In the genomic region with DNA sequence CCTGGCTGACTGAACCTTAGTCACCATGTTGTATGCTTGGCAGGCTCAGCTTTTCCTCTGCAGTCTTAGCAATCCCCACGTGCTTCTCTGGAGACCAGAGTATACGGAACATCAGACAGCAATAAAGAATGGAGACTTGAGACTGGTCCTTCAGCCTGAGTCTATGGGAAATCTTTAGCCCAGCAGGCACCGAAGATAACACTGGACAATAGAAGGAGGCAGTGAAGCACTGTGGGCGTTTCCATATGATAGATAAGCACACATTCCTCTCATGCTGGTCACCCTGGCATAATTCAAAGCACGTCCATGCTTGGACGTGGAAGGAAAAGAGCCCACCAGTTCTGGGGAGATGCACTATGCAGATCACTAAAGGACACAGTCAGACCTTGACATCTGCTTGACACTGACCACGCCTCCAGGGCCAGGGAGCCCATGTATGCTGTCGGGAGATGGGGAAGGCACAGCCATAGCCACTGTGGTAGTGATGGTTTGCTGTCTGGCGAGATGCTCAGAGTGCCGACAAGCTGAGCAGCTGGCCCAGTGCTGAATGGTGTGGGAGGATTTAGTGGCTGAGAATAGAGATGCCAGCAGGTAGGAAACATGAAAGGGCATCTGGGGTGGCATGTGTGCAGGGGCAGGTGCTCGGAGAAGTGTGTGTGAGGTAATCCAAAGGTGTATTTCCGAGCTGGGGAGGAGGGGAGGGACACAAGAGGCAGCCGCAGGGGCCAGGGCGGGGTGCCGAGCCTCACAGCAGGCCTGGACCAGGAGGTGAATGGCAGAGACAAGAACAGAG, we compare ENCODE assay signal across 11 mouse cellular contexts. TPM values are rescaled to one million over a fixed set of nuclear protein-coding genes. Genes with fewer than 3 reads are reported as not detected.
DNase-seq lines count a peak whose midpoint lies in the region; ATAC-seq lines count a peak whose summit lies in the region.
"Had no signal": no experiment of that assay in that cellular context is flagged by ENCODE, and none has a peak within 500 bp of the region (broad histone marks: within the 10 kb centered on the region; RNA-seq: fewer than 3 reads in every experiment).

No protein-coding gene starts in this region.

- no peak for DNase-seq in heart, adult 8-10 months (ENCODE audit: low spot score)
- no peak for DNase-seq in midbrain, embryonic 14.5 days
- DNase-seq in midbrain, embryonic 11.5 days (ENCODE audit: low spot score, missing footprints), result no peak
- peak; percentile 20 to 28 for DNase-seq in left cerebral cortex, postnatal 10 days (ENCODE audit: extremely low spot score in 1 of 2, low spot score in 2 of 2)
- DNase-seq in right cerebral cortex, postnatal 36 days (ENCODE audit: low spot score in 2 of 2), result peak; percentile 47 to 51
- DNase-seq in kidney, adult 11 months, result no peak
- DNase-seq: heart, adult 2 months; kidney, adult 9 months; thymus, postnatal 14 days had no signal

- no peaks in the 10 kb centered on the region for H3K27me3 ChIP-seq in heart, embryonic 13.5 days (replicated peaks)
- H3K27me3 ChIP-seq in midbrain, embryonic 14.5 days (ENCODE audit: control insufficient read depth, insufficient read depth, low read length), result no peaks in the 10 kb centered on the region
- H3K27me3 ChIP-seq in midbrain, embryonic 11.5 days (ENCODE audit: control insufficient read depth, insufficient read depth, low read length), result no peaks in the 10 kb centered on the region
- H3K27me3 ChIP-seq in kidney, embryonic 16.5 days (ENCODE audit: insufficient read depth, low read length), result no peaks in the 10 kb centered on the region

- no peak for ATAC-seq in heart, embryonic 13.5 days (ENCODE audit: extremely low read depth, insufficient number of reproducible peaks, low FRiP score, low TSS enrichment)
- no peak for ATAC-seq in midbrain, embryonic 14.5 days (ENCODE audit: low FRiP score, low TSS enrichment)
- no peak for ATAC-seq in midbrain, embryonic 11.5 days (ENCODE audit: low FRiP score)
- ATAC-seq in kidney, embryonic 16.5 days (ENCODE audit: low FRiP score, low TSS enrichment), result no peak

- 33% methylated on average over 15 of the region's 15 CpGs for WGBS in heart, embryonic 13.5 days
- WGBS in midbrain, embryonic 14.5 days, result 59% methylated on average over 15 of the region's 15 CpGs
- 63% methylated on average over 15 of the region's 15 CpGs for WGBS in midbrain, embryonic 11.5 days
- WGBS in kidney, embryonic 16.5 days, result 77% methylated on average over 15 of the region's 15 CpGs

- H3K9me3 ChIP-seq in heart, embryonic 13.5 days, result no peaks in the 10 kb centered on the region
- H3K9me3 ChIP-seq in midbrain, embryonic 14.5 days (ENCODE audit: control insufficient read depth, low read length), result no peaks in the 10 kb centered on the region
- H3K9me3 ChIP-seq in midbrain, embryonic 11.5 days (ENCODE audit: control insufficient read depth, low read length), result no peaks in the 10 kb centered on the region
- no peaks in the 10 kb centered on the region for H3K9me3 ChIP-seq in kidney, embryonic 16.5 days (ENCODE audit: low read length)

- peaks cover 68% of the 10 kb centered on the region for H3K4me1 ChIP-seq in heart, embryonic 13.5 days
- no peaks in the 10 kb centered on the region for H3K4me1 ChIP-seq in midbrain, embryonic 14.5 days (ENCODE audit: control insufficient read depth, insufficient read depth, low read length)
- no peaks in the 10 kb centered on the region for H3K4me1 ChIP-seq in midbrain, embryonic 11.5 days (ENCODE audit: control insufficient read depth, insufficient read depth, low read length)
- H3K4me1 ChIP-seq in kidney, embryonic 16.5 days (ENCODE audit: insufficient read depth, low read length), result no peaks in the 10 kb centered on the region; the same call in 1 of the 2 replicates

- no peak overlapping the region; the same call in 1 of the 2 replicates for H3K27ac ChIP-seq in heart, embryonic 13.5 days (replicated peaks)
- H3K27ac ChIP-seq in midbrain, embryonic 14.5 days (replicated peaks; ENCODE audit: low read depth, low read length), result no peak overlapping the region
- no peak overlapping the region for H3K27ac ChIP-seq in midbrain, embryonic 11.5 days (ENCODE audit: low read depth, low read length)
- H3K27ac ChIP-seq in kidney, embryonic 16.5 days (ENCODE audit: low read length), result no peak overlapping the region
- H3K27ac ChIP-seq: heart, adult 2 months had no signal

- intact Hi-C loops in left cerebral cortex, postnatal 10 days (cut with DNase I), result no loop called here

- no peak overlapping the region for H3K4me3 ChIP-seq in heart, embryonic 13.5 days
- no peak overlapping the region for H3K4me3 ChIP-seq in midbrain, embryonic 14.5 days (replicated peaks; ENCODE audit: low read depth, low read length)
- H3K4me3 ChIP-seq in midbrain, embryonic 11.5 days (ENCODE audit: low read depth, low read length), result no peak overlapping the region
- H3K4me3 ChIP-seq in kidney, embryonic 16.5 days (ENCODE audit: low read length), result no peak overlapping the region
- H3K4me3 ChIP-seq: heart, adult 2 months had no signal

- peak overlapping the region; percentile 35; the same call in 1 of the 2 replicates for H3K9ac ChIP-seq in heart, embryonic 13.5 days
- 0 out of 2 replicates have a peak overlapping the region, but pooled peaks have one; percentile 16 for H3K9ac ChIP-seq in midbrain, embryonic 14.5 days (replicated peaks; ENCODE audit: low read length)
- H3K9ac ChIP-seq in midbrain, embryonic 11.5 days (ENCODE audit: low read length), result no peak overlapping the region
- H3K9ac ChIP-seq in kidney, embryonic 16.5 days (replicated peaks; ENCODE audit: low read length), result no peak overlapping the region

- H3K36me3 ChIP-seq in heart, embryonic 13.5 days, result no peaks in the 10 kb centered on the region
- H3K36me3 ChIP-seq in midbrain, embryonic 14.5 days (ENCODE audit: control insufficient read depth, insufficient read depth, low read length), result 0 out of 2 replicates have a peak, but pooled peaks cover 3% of the 10 kb centered on the region
- no peaks in the 10 kb centered on the region for H3K36me3 ChIP-seq in midbrain, embryonic 11.5 days (ENCODE audit: control insufficient read depth, insufficient read depth, low read length)
- no peaks in the 10 kb centered on the region for H3K36me3 ChIP-seq in kidney, embryonic 16.5 days (ENCODE audit: insufficient read depth, low read length)

- no peak overlapping the region for H3K4me2 ChIP-seq in heart, embryonic 13.5 days
- H3K4me2 ChIP-seq in midbrain, embryonic 14.5 days (ENCODE audit: low read length), result no peak overlapping the region
- no peak overlapping the region for H3K4me2 ChIP-seq in midbrain, embryonic 11.5 days
- no peak overlapping the region for H3K4me2 ChIP-seq in kidney, embryonic 16.5 days (replicated peaks; ENCODE audit: low read depth, low read length)

RNA-seq across cellular contexts. Expression of a gene that starts 8.1 kb away (rescaled TPM):
- 4.2 and 5.2 TPM in 2 replicates for polyA plus RNA-seq in heart, embryonic 13.5 days (2015; fragmentation: Nextera tagmentation; extraction: Ambion mirVana)
- 10 to 100 TPM; 11.5 to 14.5 (median 12.6) TPM for total RNA-seq in heart, adult 8-10 months (2022)
- polyA plus RNA-seq in midbrain, embryonic 14.5 days (2014; fragmentation: Nextera tagmentation; extraction: Ambion mirVana), result 25.9 and 27.0 TPM in 2 replicates
- polyA plus RNA-seq in midbrain, embryonic 11.5 days (2014; fragmentation: Nextera tagmentation; extraction: Ambion mirVana), result 6.5 and 7.3 TPM in 2 replicates
- total RNA-seq in left cerebral cortex, postnatal 10 days (2021), result 10 to 100 TPM; 70.4 to 74.8 TPM
- 5.6 and 6.2 TPM in 2 replicates for polyA plus RNA-seq in kidney, embryonic 16.5 days (2015; fragmentation: Nextera tagmentation; extraction: Ambion mirVana)

RNA-seq across cellular contexts. Expression of a gene that starts 12.1 kb away (rescaled TPM):
- 1.9 and 2.0 TPM in 2 replicates for polyA plus RNA-seq in heart, embryonic 13.5 days (2015; fragmentation: Nextera tagmentation; extraction: Ambion mirVana)
- 1 to 10 TPM in 2 of 4 experiments, under 1 TPM in 2; 0.66 to 1.5 (median 0.89) TPM for total RNA-seq in heart, adult 8-10 months (2022)
- polyA plus RNA-seq in midbrain, embryonic 14.5 days (2014; fragmentation: Nextera tagmentation; extraction: Ambion mirVana), result 3.1 and 3.4 TPM in 2 replicates
- polyA plus RNA-seq in midbrain, embryonic 11.5 days (2014; fragmentation: Nextera tagmentation; extraction: Ambion mirVana), result 2.3 and 3.0 TPM in 2 replicates
- 10 to 100 TPM; 13.1 to 14.4 TPM for total RNA-seq in left cerebral cortex, postnatal 10 days (2021)
- polyA plus RNA-seq in kidney, embryonic 16.5 days (2015; fragmentation: Nextera tagmentation; extraction: Ambion mirVana), result 4.3 and 4.8 TPM in 2 replicates

RNA-seq across cellular contexts. Expression of a gene that starts 23.4 kb away (rescaled TPM):
- 6.2 and 7.0 TPM in 2 replicates for polyA plus RNA-seq in heart, embryonic 13.5 days (2015; fragmentation: Nextera tagmentation; extraction: Ambion mirVana)
- 1 to 10 TPM; 1.7 to 2.9 (median 2.5) TPM for total RNA-seq in heart, adult 8-10 months (2022)
- 8.0 and 9.0 TPM in 2 replicates for polyA plus RNA-seq in midbrain, embryonic 14.5 days (2014; fragmentation: Nextera tagmentation; extraction: Ambion mirVana)
- 15.1 and 16.9 TPM in 2 replicates for polyA plus RNA-seq in midbrain, embryonic 11.5 days (2014; fragmentation: Nextera tagmentation; extraction: Ambion mirVana)
- 10 to 100 TPM in 1 of 2 experiments, 1 to 10 TPM in 1; 8.9 to 10.4 TPM for total RNA-seq in left cerebral cortex, postnatal 10 days (2021)
- 12.2 and 13.4 TPM in 2 replicates for polyA plus RNA-seq in kidney, embryonic 16.5 days (2015; fragmentation: Nextera tagmentation; extraction: Ambion mirVana)

RNA-seq across cellular contexts. Expression of a gene that starts 27.7 kb away (rescaled TPM):
- 544 and 567 TPM in 2 replicates for polyA plus RNA-seq in heart, embryonic 13.5 days (2015; fragmentation: Nextera tagmentation; extraction: Ambion mirVana)
- total RNA-seq in heart, adult 8-10 months (2022), result 100 to 1,000 TPM; 224 to 240 (median 231) TPM
- 1,214 and 1,517 TPM in 2 replicates for polyA plus RNA-seq in midbrain, embryonic 14.5 days (2014; fragmentation: Nextera tagmentation; extraction: Ambion mirVana)
- 437 and 465 TPM in 2 replicates for polyA plus RNA-seq in midbrain, embryonic 11.5 days (2014; fragmentation: Nextera tagmentation; extraction: Ambion mirVana)
- 1,000 to 10,000 TPM; 1,322 to 1,387 TPM for total RNA-seq in left cerebral cortex, postnatal 10 days (2021)
- polyA plus RNA-seq in kidney, embryonic 16.5 days (2015; fragmentation: Nextera tagmentation; extraction: Ambion mirVana), result 695 and 701 TPM in 2 replicates

RNA-seq across cellular contexts. Expression of a gene that starts 33.7 kb away (rescaled TPM):
- polyA plus RNA-seq in heart, embryonic 13.5 days (2015; fragmentation: Nextera tagmentation; extraction: Ambion mirVana), result 27.0 and 31.2 TPM in 2 replicates
- total RNA-seq in heart, adult 8-10 months (2022), result 10 to 100 TPM in 3 of 4 experiments, 1 to 10 TPM in 1; 9.4 to 12.4 (median 10.8) TPM
- 25.8 and 27.6 TPM in 2 replicates for polyA plus RNA-seq in midbrain, embryonic 14.5 days (2014; fragmentation: Nextera tagmentation; extraction: Ambion mirVana)
- polyA plus RNA-seq in midbrain, embryonic 11.5 days (2014; fragmentation: Nextera tagmentation; extraction: Ambion mirVana), result 26.8 and 27.3 TPM in 2 replicates
- total RNA-seq in left cerebral cortex, postnatal 10 days (2021), result 10 to 100 TPM; 33.3 to 36.0 TPM
- 42.1 and 45.6 TPM in 2 replicates for polyA plus RNA-seq in kidney, embryonic 16.5 days (2015; fragmentation: Nextera tagmentation; extraction: Ambion mirVana)

Comparison
In these comparisons a context has a peak if more than half of its experiments do, and no peak if none do; other contexts are left out.
1. H3K9ac ChIP-seq: peak in heart, embryonic 13.5 days (single experiment) and midbrain, embryonic 14.5 days (single experiment); none in midbrain, embryonic 11.5 days (single experiment) and kidney, embryonic 16.5 days (single experiment).
2. DNase-seq: peak in left cerebral cortex, postnatal 10 days (2 of 2) and right cerebral cortex, postnatal 36 days (2 of 2); none in heart, adult 8-10 months (single experiment), midbrain, embryonic 14.5 days (single experiment), midbrain, embryonic 11.5 days (single experiment) and kidney, adult 11 months (single experiment).